Mouse (Mus musculus) spleen, adult 2 months (tissue): ENCODE data around the gene Ext2. TPM values are rescaled to one million over a fixed set of nuclear protein-coding genes. Genes with fewer than 3 reads are reported as not detected.

ENCODE experiments used
- DNase-seq, 2 experiments: peaks; one replicate each; pipeline versions ENCODE4 v3.0.0 to v3.0.0-alpha.2; 2012 to 2021; ENCODE audit warnings: low spot score in 2 of 2, low read depth in 1 of 2
- H3K27ac ChIP-seq: fragments of 200-500 bp; 2 replicates; pipeline ENCODE4 v1.5.1; 2012; ENCODE audit warnings: low read length, inconsistent platforms; ENCODE audit not compliant: insufficient read depth
- H3K27me3 ChIP-seq: fragments of 200-500 bp; 2 replicates; pipeline ENCODE4 v1.6.1; 2012; ENCODE audit warnings: mild to moderate bottlenecking, moderate library complexity, low read length, inconsistent platforms; ENCODE audit not compliant: control insufficient read depth, insufficient read depth
- H3K36me3 ChIP-seq: fragments of 200-500 bp; 2 replicates; pipeline ENCODE4 v1.6.1; 2012; ENCODE audit warnings: mild to moderate bottlenecking, low read length, inconsistent platforms; ENCODE audit not compliant: control insufficient read depth, insufficient read depth
- H3K4me1 ChIP-seq: fragments of 200-500 bp; 2 replicates; pipeline ENCODE4 v1.6.1; 2011; ENCODE audit warnings: inconsistent platforms; ENCODE audit not compliant: control insufficient read depth, insufficient read depth, insufficient read length
- H3K4me3 ChIP-seq: fragments of 200-500 bp; 2 replicates; pipeline ENCODE4 v1.5.1; 2011; ENCODE audit warnings: mild to moderate bottlenecking, inconsistent platforms; ENCODE audit not compliant: insufficient read depth, insufficient read length; ENCODE audit errors: extremely low read depth
- CTCF ChIP-seq: fragments of 200-500 bp; IDR thresholded peaks from 2 replicates; pipeline ENCODE4 v1.5.1; 2011; ENCODE audit warnings: mild to moderate bottlenecking, inconsistent platforms; ENCODE audit not compliant: insufficient read depth, insufficient read length, insufficient replicate concordance; ENCODE audit errors: extremely low read depth
- POLR2A ChIP-seq: fragments of 200-500 bp; IDR thresholded peaks from 2 replicates; pipeline ENCODE4 v1.6.1; 2011; ENCODE audit warnings: low read depth, low read length, inconsistent platforms
- WGBS: fragments of 180-500 bp; shearing (Covaris S2); methylation state at CpG from one replicate; pipeline ENCODE4 v1.1.7; 2018; 5-methylcytosine and 5-hydroxymethylcytosine counted together
- polyA plus RNA-seq: library from polyadenylated mRNA; depleted of rRNA; stranded (reverse); fragments of >200 nt; gene quantifications from 2 replicates; pipeline ENCODE4 v1.2.3, GENCODE M21; 2012; rRNA removed

Gene Ext2
- 23.9 and 30.7 TPM in 2 replicates for polyA plus RNA-seq

DNA sequence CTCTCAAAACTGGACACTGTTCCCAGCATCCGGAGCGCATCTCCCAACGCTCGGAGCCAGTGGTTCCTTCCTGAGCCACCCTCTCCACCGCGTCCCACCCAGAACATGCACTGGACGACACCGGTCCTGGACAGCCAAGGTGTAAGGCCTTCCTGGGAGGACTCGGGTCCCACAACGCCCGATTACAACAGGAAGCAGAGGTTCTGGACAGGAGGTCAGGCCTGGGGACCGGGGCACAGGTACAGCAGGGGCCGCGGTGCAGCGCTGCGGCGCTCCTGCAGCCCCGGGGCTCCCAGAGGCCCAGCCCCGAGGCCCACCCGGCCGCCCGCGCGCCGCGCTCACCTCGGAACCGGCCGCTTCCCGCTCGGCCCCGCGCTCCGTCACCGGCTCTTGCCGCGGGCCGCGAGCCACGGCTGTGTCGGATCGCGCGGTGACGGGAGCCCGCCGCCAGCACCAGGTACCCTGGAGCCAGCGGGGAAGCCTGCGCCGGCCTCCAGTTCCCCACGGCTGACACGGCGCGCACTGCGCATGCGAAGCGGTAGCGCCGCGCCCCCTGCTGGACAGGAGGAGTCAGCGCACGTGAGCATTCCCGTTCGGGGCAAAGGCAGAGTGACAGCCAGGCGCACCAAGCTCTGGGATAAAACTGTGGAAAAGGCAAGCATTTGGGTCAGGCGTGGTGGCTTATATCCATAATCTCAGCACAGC, at the start of gene Ext2:
Gene Ext2, minus strand, starts transcription at position 524 of the 705 bp plus-strand sequence.
- peak; percentile 55 to 85 for DNase-seq
- Histone ChIP-seq H3K36me3 (peaks cover 2% of the 10 kb centered on the region; the same call in 1 of the 2 replicates), H3K4me3 (peak within 1 kb of the TSS; percentile 64), H3K4me1 (peaks cover 2% of the 10 kb centered on the region; the same call in 1 of the 2 replicates), H3K27ac (no peak within 1 kb of the TSS), H3K27me3 (no peaks in the 10 kb centered on the region)
- TF ChIP-seq POLR2A (peak; percentile 24; the same call in 1 of the 2 replicates), CTCF (peak; percentile 99)
- 1% methylated on average over 65 of the region's 66 CpGs for WGBS

- no peak overlapping the region for H3K4me3 ChIP-seq
- TF ChIP-seq POLR2A (no peak), CTCF (no peak)
- H3K4me1 ChIP-seq, result no peaks in the 10 kb centered on the region
- no peaks in the 10 kb centered on the region for H3K36me3 ChIP-seq
- H3K27ac ChIP-seq, result no peak overlapping the region
- DNase-seq, result no peak
- 91% methylated on average over 4 of the region's 4 CpGs for WGBS
- no peaks in the 10 kb centered on the region for H3K27me3 ChIP-seq
Measured at GRCm38 (mm10) chr2:93871411-93871925, 49.1 kb upstream of the Ext2 start.

GRCm38 (mm10) chr2:93870842-93871241, 48.5 kb upstream of the Ext2 start:
- no peaks in the 10 kb centered on the region for H3K27me3 ChIP-seq
- no peaks in the 10 kb centered on the region for H3K4me1 ChIP-seq
- peak in 1 of 2 experiments; percentile 11 for DNase-seq
- no peak overlapping the region for H3K27ac ChIP-seq
- WGBS, result 46% methylated on average over 4 of the region's 4 CpGs
- H3K4me3 ChIP-seq, result no peak overlapping the region
- H3K36me3 ChIP-seq, result no peaks in the 10 kb centered on the region
- TF ChIP-seq CTCF (no peak), POLR2A (no peak)

DNA sequence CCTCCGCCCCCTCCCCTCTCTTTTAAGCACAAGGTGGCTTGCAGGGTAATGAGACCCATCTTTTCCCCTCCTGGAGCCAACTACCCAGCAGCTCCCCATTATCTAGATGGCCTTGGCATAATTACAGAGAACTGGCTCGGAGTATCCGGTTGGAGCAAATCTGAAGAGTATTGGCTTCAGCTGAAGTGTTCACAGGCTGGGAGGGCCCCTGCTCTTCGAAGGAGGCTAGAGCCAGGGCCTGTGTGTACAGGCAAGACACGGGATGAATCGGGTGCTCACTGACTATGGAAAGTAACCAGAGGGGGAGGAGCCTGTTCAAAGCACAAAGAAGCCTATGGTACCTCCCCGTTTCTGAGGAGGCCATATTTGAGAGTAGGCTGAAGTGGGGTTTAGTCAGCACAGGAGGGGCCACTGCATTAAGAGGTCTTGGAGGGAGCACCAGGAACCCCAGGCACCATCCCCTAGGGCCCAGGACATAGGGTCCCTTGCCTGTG, 46.8 kb upstream of the Ext2 start, which contains the start of gene Accsl:
Gene Accsl, minus strand, starts transcription at position 51 of the 494 bp plus-strand sequence.
- DNase-seq, result no peak
- no peak within 1 kb of the TSS for H3K4me3 ChIP-seq
- H3K36me3 ChIP-seq, result no peaks in the 10 kb centered on the region
- H3K27ac ChIP-seq, result no peak within 1 kb of the TSS
- TF ChIP-seq POLR2A (no peak), CTCF (no peak)
- H3K27me3 ChIP-seq, result no peaks in the 10 kb centered on the region
- WGBS, result 69% methylated on average over 7 of the region's 7 CpGs
- no peaks in the 10 kb centered on the region for H3K4me1 ChIP-seq

DNA sequence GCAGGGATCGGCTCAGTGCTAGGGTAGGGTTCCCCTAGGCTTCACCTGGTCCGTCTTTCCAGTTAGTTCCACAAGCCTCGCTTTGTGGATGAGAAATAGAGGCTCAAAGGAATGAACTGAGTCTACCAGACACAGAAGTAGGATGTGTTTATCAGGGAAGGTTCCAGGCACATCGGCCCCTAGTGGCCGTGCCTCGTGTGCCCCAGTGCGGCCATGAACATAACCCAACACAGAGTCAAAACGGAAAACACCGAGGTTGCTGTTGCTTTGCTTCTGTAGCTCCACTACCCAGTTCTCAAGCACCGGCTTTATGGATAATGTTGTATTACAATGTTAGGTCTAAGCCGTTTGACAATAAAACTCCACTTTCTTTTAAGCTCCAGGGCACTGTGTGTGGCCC, 46.2 kb upstream of the Ext2 start:
- WGBS, result 84% methylated on average over 11 of the region's 11 CpGs
- no peak for DNase-seq
- Histone ChIP-seq H3K4me3 (no peak overlapping the region), H3K27me3 (no peaks in the 10 kb centered on the region), H3K4me1 (no peaks in the 10 kb centered on the region), H3K36me3 (no peaks in the 10 kb centered on the region), H3K27ac (no peak overlapping the region)
- TF ChIP-seq CTCF, result no peak
- TF ChIP-seq POLR2A, result no peak

DNA sequence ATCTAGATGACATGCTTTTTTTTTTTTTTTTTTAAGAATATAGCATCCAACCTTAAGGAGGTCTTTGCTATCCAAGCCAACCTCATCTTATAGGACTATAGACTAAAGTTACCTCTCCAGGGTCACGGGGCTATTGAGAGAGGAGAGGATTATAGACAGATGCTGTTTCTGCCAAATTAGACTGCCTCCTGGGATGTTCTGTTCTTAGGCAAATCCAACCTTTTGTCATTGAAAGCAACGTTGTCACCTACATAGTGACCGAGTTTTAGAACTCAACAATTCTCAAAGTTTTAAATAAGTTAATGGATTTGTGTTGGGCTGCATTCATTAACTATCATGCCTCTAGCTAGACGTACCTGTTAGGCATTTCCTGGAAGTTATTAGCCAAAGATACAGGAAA, 40.9 kb upstream of the Ext2 start:
- Histone ChIP-seq H3K4me3 (no peak overlapping the region), H3K36me3 (no peaks in the 10 kb centered on the region), H3K4me1 (no peaks in the 10 kb centered on the region), H3K27ac (no peak overlapping the region), H3K27me3 (no peaks in the 10 kb centered on the region)
- 82% methylated on average over 4 of the region's 4 CpGs for WGBS
- DNase-seq, result no peak
- TF ChIP-seq POLR2A, result no peak
- no peak for TF ChIP-seq CTCF

- Histone ChIP-seq H3K36me3 (no peaks in the 10 kb centered on the region), H3K4me1 (no peaks in the 10 kb centered on the region), H3K27me3 (no peaks in the 10 kb centered on the region), H3K4me3 (no peak overlapping the region), H3K27ac (no peak overlapping the region)
- TF ChIP-seq POLR2A (no peak), CTCF (no peak)
- WGBS, result 63% methylated on average over 12 of the region's 12 CpGs
- DNase-seq, result no peak
Measured at GRCm38 (mm10) chr2:93858845-93859244, 36.5 kb upstream of the Ext2 start.
